Mouse (Mus musculus) brain, embryonic 14.5 days (tissue): ENCODE data around the gene Umps.

ENCODE experiments used
- CTCF ChIP-seq: fragments of 200-500 bp; IDR thresholded peaks from 2 replicates; pipeline ENCODE4 v1.5.1; 2012; ENCODE audit warnings: inconsistent platforms, mild to moderate bottlenecking, moderate library complexity, borderline replicate concordance; ENCODE audit not compliant: insufficient read depth, insufficient read length; ENCODE audit errors: extremely low read depth
- POLR2A ChIP-seq: fragments of 200-500 bp; IDR thresholded peaks from 2 replicates; pipeline ENCODE4 v1.6.1; 2012; ENCODE audit warnings: mild to moderate bottlenecking, inconsistent platforms, borderline replicate concordance; ENCODE audit not compliant: poor library complexity, insufficient read depth, insufficient read length, severe bottlenecking; ENCODE audit errors: extremely low read depth

DNA sequence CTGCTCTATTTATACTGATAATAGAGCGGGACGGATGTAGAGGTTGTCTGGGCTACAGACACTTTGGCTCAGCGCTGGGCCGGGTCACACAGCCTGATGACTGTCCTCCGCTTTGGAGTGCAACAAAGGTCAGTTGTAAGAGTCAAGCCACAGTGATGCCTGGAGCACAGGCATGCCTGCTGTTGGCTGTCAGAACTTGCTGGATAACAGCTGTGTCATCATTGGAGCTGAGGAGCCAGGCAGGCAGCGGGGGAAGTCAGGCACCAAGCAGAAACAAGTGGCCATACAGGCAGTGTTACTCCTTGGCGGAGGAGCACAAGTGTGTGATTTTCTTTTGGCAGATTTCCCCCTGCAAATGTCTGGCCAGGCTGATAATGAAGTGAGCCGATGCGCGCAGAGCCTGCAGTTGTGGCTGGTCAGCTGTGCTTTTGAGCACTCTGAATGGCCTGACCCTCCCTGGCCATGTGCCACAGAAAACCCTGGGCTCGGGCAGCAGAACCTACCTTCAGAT is 25.5 kb downstream of the Umps start:
- no peak for TF ChIP-seq CTCF
- TF ChIP-seq POLR2A: no peak
